Mouse (Mus musculus) WW6 (cell line): ENCODE results near the gene Cep72.
"Not testable (repeated sequence)": the region's sequence is repeated elsewhere in the genome, so short reads cannot be mapped to it uniquely, and the experiment has no call there.

Experiments used
- DNase-seq: peaks from one replicate; pipeline ENCODE4 v3.0.0-alpha.2; 2013; ENCODE audit warnings: low read depth, low spot score

Gene Cep72

DNA sequence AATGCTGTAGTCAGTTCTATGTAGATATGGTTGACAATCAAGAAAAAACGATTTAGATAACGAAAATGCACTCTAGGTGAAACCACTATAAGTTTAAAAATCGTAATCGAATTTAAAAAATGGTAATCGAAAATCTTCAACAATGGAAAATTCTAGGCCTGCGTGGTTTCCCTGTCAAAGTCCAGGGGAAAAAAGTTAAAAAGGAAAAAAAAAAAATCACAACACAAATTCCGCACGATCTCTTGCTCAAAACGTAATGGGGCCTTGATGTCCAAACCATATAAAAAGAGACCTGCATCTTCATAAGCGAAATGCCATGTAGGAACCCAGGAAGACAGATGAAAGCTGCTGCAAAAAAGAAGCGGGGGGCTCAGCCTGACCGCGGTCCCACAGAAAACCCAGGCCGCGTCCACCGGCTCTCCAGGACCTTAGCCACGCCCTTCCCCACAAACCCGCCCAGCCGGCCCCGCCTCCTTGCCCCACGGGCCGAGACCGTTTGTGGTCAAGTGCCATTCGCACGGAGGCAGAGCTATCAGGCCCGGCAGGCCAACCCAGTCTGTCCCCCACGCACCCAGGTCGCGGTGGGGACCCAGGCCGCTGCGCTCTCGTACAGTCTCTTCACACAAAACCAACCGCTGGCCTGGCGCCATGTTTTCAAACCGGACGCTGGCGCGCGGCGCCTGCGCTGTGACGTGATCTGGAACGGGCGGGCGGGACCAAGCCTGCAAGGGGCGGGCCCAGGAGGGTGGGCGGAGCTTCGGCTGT lies at the start of gene Cep72:
Gene Cep72, minus strand, starts transcription at position 687 of the 765 bp plus-strand sequence.
- no peak for DNase-seq

DNA sequence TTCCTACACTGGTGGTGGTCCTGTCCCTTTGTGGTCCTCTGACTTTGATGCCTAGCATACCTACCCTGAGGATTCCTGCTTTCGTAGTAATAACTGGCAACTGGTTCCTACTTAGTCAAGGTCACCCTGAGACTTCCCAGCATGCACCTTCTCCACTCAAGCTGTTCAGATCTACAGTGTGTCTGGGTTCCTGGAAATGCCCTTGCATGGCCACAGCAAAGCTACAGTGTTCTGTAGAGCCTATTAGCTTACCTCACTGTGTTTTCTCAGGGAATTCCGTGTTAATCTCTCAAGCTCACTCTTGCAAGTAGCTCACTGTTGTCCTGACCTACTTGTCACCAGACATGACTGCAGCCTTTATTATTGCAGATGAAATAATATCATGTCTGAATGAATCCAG lies 45.3 kb upstream of the Cep72 start:
- DNase-seq: no peak

DNA sequence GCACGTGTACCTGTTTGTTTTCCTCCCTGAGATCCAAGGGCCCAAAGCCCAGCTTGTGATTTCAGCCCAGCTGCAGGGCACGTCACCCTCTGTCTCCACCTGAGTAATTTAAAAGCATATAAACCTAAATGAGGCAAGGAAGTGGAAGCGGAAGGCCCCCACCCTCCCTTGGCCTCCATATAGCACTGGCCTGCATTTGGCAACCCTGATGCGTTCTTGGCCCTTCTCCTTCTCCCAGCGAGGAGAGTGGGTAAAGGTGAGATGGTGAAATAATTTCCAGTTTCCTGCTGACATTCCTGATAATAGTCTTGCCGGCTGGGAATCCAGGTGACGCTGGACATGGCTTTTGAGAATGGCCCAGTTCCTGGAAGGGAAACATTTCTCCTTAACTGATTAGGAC lies 42.3 kb upstream of the Cep72 start:
- DNase-seq: no peak

DNA sequence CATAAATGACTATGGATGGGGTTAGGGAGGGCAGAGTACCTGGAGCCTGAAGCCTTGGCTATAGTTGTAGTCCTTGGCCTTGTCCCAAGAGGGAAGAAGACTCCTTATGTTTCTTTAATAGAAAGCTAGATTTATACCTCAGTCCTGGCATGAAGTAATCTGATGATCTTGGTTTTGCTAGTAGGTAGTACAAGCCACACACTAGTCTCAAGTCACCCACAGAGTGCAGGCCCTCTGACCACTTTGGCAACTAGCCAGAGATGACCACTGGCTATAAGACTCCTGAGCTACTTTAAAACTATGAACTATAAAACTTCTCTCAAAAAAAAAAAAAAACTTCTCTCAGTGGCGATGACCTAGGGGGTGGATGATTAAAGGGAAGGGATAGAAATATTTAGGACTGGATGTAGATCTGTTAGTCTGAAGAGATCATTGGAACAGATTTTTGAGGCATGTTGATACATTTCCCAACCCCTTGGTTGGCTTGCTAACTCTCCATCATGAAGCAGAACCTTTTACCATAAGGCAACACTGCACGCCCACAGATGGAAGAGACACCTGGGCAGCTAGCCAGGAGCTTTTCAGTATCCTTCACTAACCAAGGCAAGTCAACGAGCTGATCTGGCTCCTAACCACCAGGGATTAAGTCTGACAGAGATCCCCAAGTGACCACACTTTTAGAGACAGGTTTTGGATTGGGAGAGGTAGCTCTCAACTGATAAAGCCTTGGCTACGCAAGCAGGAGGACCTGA lies 40.9 kb upstream of the Cep72 start:
- DNase-seq: no peak

DNA sequence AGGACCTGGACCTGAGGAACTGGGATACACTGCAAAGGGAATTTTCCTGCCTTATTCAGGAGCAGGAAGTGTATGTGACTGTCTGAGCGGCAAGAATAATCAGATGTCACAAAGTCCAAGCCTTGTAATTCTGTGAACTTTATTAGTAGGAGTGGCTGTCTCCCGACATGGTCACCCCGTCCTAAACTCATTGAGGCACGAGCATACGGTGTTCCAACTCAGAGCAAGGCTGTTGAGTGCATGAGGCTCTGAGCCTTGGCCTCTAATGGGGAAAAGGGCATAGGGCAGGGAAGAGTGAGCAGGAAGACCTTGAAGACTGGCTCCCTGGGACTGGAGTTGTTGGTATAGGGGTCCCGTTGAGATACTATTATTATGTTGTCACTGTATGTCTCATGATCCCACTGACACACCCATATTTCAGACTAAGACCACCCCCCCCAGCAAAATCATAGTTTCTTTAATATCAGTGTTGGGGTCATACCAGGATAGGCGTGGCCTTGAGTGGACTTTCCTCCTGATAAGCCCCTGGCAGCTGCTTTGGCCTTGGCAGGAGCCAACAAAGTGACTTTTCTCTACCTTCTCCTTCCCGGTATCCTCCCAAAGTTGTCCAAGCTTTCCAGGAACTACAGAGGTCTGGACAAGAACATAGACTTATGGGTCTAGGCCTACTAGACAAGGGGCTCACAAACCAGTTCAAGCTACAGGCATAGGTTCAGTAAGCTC lies 40.2 kb upstream of the Cep72 start:
- DNase-seq: no peak

DNA sequence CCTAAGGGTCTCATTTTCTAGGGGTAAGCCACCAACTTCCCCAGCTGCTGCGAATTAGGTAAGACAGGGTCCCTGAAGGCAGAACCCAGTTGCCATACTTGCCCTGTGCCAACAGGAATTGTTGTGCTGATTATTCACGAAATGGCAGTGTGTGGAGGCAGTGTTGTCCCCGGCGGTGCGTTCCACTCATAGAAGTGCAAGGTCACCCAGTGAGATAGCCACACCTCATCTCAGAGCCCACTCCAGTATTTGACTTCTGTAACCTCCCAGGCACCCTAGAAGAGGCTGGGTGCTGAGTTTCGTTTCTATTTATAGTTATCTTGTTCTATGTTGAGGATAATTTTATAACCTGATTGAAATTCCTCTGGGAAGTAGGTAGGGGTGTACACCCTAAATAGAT lies 36.8 kb upstream of the Cep72 start:
- DNase-seq: no peak

DNA sequence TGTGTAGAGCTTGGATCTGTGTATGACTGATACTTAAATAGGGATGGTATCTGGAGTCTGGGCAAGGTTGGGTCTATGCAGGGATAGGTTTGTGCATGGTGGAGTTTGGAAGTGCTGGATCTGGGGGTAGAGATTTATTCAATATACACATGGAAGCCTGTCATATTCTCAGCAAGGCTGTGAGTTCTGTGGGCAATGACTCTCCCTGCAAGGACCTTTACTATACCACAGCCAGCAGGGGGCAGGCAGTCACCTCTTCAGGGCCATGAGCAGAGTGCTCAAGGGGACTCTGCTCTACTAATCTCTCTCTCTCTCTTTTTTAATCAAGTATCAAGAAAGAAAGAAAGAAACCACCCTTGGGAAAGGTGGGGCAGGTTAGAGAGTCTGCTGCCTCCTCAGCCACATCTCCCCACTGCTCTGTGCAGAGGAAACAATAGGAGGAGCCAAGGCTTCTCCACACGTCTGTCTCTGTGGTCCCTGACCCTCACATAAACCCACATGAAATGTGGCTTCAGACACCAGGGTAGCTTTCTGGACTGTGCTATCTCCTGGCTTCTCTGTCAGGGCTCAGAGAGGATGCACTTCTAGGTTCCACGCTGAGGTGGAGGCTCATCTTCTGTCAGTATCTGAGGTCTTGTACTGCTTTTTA lies 34.7 kb upstream of the Cep72 start:
- DNase-seq: peak; percentile 9

DNA sequence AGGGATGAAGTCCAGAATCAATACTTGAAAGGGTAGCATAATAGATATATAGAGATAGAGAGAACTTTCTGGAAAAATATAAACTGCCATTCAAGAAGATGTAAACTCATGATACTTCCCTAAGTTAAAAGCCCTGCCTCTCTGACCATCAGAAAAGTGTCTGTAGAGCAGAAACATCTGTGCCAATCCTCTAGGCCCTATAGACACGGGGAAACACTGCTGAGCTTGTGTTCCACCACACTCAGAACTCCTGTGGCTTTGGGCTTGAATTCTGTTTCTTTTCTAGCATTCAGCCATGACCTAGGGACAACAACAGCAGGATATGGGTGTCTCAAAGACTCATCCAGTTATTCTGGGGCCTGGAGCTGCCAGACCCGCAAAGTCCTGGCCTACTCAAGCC lies 33.8 kb upstream of the Cep72 start:
- no peak for DNase-seq

DNA sequence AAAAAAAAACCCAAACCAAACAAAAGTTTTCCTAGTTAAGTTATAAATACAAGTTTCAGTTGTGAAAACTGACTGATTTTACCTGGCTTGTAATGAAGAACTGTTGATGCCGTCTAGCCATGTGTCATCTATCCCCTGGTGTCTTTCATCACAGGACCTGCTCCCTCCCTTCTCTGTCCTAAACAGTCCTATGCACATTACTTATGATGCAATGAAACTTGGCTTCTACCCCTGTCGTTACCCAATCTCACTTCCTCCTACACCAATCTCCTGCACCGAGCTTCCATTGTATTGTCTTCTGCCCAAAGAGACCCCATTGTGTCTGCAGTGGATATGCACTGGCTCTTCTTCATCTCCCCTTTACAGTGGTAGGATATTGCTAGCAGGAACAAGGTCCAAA lies 28.2 kb upstream of the Cep72 start:
- no peak for DNase-seq

DNA sequence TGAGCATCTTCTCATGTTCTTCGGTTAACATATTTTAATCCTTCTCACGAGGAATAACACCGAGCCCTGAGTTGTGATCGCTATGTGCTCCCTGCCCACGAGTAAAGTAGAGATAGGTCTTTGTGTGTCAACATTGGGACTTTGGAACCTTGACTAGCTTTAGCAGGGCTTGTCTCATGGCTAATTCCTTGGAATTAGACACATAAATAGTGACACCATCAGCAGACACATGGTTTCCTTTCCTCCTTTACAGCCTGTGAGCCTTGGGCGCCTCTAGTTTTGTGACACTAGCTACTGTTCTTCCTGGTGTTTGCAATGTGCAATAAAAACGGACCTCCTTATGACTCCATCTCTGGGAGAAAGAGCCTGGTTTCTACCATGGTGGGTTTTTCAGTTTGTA lies 11.3 kb upstream of the Cep72 start:
- DNase-seq: no peak

DNA sequence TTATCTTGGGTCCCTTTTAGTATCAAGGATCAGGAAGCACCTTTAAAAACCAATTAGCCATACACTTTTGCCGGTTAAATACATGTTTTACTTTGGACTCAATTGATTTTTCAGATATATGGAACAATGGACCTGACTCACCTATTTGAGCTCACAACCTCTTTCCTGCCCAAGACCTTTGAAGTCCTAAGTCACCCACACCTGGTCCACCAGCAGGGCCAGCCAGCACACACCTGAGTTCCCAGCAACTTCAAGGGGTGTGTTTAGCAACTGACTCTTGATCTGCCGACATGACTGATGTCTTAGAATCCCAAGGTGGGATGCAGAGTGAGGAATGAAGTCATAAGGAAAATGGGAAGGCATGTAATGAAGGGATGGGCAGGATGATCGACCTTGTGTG lies 9.6 kb upstream of the Cep72 start:
- DNase-seq: no peak

DNA sequence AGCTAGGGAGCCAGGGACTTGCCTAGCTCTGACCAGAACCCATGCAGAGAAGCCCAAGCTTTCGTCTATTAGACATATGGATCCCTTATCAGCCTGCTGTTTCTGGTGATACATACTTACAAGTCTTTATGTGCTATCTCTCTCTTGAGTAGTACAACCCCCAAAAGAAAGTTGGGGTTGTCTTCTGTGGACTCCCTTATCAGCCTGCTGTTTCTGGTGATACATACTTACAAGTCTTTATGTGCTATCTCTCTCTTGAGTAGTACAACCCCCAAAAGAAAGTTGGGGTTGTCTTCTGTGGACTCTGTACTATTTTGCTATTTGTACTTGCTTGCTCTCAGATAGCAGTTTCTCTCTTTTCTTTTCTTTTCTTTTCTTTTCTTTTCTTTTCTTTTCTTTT lies 9.1 kb upstream of the Cep72 start:
- not testable (repeated sequence) for DNase-seq

DNA sequence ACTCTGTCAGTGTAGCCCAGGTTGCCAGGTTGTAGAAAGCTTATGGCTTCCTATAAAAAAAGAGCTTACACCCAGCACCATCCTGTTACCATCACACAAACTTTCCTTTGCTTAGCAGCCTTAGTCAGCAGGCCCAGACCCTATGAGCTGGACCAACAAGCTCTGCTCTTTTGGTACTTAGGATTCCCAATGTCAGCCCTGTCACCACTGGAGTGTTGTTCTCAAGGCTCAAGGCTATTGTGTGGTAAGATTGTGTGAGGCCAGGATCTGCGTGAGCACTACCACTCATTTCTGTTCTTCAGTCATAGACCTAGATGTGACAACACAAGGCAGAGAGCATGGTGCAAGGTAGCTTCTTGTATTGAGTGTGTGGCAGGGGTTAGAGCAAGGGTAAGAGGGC lies 4.5 kb upstream of the Cep72 start:
- no peak for DNase-seq

DNA sequence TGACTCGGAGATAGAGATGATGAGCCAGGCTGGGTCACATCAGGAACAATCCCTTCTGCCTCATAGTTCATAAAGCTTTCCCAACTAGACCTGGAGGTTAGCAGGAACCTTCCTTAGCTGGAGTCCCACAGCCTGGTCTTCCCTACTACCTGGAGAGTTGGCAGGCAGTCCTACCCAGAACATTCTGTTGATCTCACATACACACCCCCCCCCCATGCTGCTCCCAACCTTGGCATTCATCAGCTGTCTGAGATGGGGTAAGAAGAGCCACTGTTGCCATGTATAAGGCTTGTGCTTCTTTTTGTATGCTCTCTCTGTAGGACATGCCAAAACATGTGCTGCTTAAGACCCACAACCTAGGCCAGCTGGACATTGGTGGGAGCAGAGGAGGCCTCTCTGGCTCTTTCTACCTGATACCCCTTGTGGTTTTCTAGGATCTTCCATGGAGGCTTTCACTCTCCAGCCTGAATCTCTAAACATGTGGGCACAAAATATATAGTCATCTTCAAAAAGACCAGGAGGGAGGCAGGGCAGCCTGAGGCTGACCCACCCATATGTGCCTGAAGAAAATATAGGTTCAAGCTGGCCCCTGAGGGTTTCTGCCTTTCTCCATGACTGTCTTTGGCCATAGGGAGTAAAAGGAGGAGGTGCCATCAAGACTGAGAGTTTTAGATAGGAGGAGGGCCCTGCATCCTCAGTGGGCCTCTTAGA lies 1.4 kb upstream of the Cep72 start:
- no peak for DNase-seq

DNA sequence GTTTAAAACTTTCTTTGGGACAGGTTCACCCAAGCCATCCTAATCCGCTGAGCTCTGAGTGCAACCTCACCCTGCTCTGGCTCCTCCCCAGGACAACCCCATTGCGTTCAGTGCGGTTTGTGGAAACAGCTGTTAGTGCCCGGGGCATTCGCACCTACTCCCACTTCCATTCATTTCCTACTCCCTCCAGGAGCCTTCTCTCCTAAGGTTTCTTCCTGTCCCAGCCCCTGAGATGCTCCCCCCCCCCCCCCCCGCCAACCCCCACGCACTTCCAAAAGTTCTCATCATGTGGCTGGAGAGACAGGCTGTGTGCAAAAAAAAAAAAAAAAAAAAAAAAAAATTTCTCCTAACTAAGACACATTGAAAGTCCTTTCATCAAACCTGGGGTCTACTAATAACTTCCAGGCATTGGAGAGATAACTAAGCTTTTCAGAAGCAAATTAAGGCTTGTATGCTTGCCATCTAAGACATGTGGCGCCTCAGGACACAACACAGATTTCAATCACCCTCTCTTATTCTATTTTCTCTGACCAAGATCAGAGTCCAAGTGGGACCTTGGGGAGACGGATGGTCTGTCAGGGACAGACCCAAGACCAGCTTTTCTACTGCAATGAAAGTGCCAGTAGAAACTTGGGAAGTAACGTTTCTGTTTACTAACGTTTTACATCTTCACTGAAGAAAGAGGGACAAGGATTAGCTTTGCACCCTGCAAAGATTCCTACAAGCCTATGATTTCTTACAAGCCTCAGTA lies 454 bp upstream of the Cep72 start:
- DNase-seq: peak; percentile 80

DNA sequence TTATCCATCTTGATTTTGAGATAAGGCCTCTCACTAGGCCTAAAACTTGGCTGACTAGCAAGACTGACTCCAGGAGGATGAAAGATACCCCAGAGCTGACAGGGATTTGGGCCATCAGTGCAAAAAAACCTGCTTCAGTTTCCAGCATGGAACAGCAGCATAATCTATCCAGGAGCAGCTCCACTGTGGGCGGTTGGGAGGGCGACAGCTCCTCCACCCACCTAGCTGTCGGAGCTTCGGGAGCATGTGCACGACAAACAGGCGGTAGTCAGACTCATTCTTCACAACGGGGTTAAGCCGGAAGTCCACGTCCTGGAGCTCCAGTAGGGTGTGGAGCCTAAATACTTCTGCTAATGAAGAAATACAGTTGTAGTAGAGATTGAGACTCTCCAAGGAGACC lies 4.0 kb downstream of the Cep72 start:
- DNase-seq: no peak

DNA sequence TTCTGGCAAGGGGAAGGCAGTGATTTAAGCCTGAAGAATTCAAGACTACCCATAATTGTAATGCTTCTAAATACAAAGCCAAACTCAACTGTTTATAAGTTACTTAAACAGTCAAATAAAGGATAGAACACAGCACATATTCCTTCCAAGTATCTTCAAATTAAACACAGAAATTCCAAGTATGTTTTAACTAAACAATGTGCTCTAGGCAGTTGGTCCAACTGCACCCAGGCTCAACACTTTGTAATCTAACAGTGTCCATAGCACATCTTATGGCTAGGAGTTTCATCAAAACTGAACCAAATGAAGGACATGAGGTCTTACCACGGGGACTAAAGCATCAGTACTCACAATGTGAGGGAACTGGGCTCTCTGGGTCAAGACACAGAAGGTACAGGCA lies 5.9 kb downstream of the Cep72 start:
- DNase-seq: no peak

DNA sequence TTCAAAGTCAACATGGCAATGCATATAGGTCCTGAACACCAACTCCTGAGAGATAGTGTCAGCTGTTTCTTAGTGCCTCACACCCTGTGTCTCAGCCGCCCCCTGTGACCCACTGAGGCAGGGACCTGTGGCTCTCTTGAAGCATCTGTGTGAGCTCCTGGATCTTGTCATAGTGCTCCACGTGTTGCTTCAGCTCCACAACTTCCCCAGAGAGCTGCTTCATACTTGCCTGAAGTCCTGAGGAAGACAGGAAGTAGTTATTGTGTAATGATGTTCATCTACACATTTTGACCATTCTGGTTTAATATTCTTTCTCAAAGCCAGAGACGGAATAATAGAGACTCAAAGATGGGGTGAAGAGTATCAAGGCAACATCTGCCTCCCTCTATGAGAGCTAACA lies 22.2 kb downstream of the Cep72 start:
- no peak for DNase-seq

DNA sequence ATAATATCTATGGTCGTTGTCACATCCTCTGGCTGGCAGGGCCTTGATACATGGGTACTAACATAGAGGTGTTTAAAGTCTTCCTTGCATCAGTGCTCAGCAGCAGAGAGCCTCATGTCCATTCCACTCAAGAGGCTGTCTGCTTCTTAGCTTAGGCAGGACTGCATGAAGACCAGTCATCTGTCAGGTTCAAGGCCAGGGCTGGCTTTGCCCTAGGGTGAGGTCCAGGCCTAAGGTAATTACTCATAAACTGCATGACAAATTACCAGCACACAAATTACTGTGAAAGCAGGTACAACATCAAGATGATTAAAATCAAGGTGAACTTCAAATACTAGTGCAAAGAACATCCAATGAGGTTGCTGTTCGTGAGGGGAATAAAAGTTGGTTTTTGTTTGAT lies 26.3 kb downstream of the Cep72 start:
- DNase-seq: no peak

DNA sequence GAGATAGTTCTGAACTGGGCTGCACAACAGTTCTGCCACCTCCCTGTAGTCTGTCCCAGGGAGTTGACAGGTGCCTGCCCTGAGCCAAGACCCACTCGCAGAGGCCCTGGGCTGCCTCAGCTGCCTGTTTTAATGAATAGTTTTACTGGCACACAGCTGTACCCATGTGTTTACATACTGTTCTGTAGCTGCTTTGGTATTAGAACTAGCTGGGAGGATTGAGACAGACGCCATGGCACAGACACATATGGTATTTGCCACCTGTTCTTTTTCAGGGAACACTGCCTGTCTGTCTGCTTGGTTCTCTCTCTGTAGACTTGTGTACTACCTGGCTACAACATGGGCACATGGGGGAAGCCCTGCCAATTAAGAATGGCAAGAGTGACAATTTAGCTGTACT lies 27.3 kb downstream of the Cep72 start:
- DNase-seq: no peak

DNA sequence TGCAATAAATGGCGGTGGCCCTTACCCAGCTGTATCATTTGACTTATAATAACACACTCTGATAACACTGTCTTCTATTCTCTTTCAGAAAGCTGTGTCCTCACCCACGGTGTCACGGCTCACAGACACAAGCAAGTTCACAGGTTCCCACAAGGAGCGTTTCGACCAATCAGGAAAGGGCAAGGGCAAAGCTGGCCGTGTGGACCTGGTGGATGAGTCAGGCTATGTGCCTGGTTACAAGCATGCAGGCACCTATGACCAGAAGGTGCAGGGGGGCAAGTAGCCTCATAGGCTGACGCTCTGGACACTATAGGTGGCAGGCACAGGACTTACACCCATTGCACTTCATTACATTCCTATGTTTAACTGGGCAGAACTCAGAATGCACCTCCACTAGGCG lies 31.0 kb downstream of the Cep72 start:
- DNase-seq: no peak
